Mouse (Mus musculus) adrenal gland, postnatal 25 days (tissue): ENCODE results near the gene P3h2. TPM values are rescaled to one million over a fixed set of nuclear protein-coding genes. Genes with fewer than 3 reads are reported as not detected.

Experiments used
- DNase-seq: peaks from one replicate; pipeline ENCODE4 v3.0.0; 2021; ENCODE audit warnings: mixed read lengths
- long read RNA-seq: library from polyadenylated mRNA; stranded (forward); transcript quantifications from one replicate; pipeline ENCODE4 v2.0.0, GENCODE M21; 2021
- total RNA-seq: library from RNA; stranded (reverse); gene quantifications from 2 replicates; pipeline ENCODE4 v1.2.3, GENCODE M21; 2021

P3h2 gene
- total RNA-seq, result 8.4 and 11.4 TPM in 2 replicates
- long read RNA-seq, partial matches to known transcripts, result 0 of 1 reads
- long read RNA-seq, other reads (novel, unspliced or antisense), result 0 of 1 reads

GRCm38 (mm10) chr16:26105115-26105974 lies at the start of gene P3h2:
Gene P3h2, minus strand, starts transcription at chr16:26105784.
- peak; percentile 75 for DNase-seq

GRCm38 (mm10) chr16:26152258-26152657 lies 46.7 kb upstream of the P3h2 start:
- no peak for DNase-seq

GRCm38 (mm10) chr16:26150943-26151342 lies 45.4 kb upstream of the P3h2 start:
- DNase-seq, result no peak

- DNase-seq, result no peak
Observed at GRCm38 (mm10) chr16:26146853-26147252, 41.3 kb upstream of the P3h2 start.

- no peak for DNase-seq
Observed at GRCm38 (mm10) chr16:26131126-26131525, 25.5 kb upstream of the P3h2 start.

GRCm38 (mm10) chr16:26106618-26107017 lies 1.0 kb upstream of the P3h2 start:
- no peak for DNase-seq

GRCm38 (mm10) chr16:26106041-26106617 lies 545 bp upstream of the P3h2 start:
- no peak for DNase-seq

GRCm38 (mm10) chr16:26104274-26104673 lies 1.3 kb downstream of the P3h2 start:
- no peak for DNase-seq

GRCm38 (mm10) chr16:26102856-26103255 lies 2.7 kb downstream of the P3h2 start:
- no peak for DNase-seq

- DNase-seq, result no peak
Observed at GRCm38 (mm10) chr16:26100167-26100566, 5.4 kb downstream of the P3h2 start.

- DNase-seq, result no peak
Observed at GRCm38 (mm10) chr16:26095696-26096284, 9.8 kb downstream of the P3h2 start.

- no peak for DNase-seq
Observed at GRCm38 (mm10) chr16:26093888-26094287, 11.7 kb downstream of the P3h2 start.

GRCm38 (mm10) chr16:26088976-26089375 lies 16.6 kb downstream of the P3h2 start:
- no peak for DNase-seq

GRCm38 (mm10) chr16:26088240-26088639 lies 17.3 kb downstream of the P3h2 start:
- DNase-seq, result no peak

GRCm38 (mm10) chr16:26086955-26087354 lies 18.6 kb downstream of the P3h2 start:
- DNase-seq, result no peak

GRCm38 (mm10) chr16:26085160-26085559 lies 20.4 kb downstream of the P3h2 start:
- DNase-seq, result no peak

- peak; percentile 48 for DNase-seq
Observed at GRCm38 (mm10) chr16:26082831-26083230, 22.8 kb downstream of the P3h2 start.

GRCm38 (mm10) chr16:26082391-26082790 lies 23.2 kb downstream of the P3h2 start:
- no peak for DNase-seq

- no peak for DNase-seq
Observed at GRCm38 (mm10) chr16:26078923-26079351, 26.6 kb downstream of the P3h2 start.

GRCm38 (mm10) chr16:26078100-26078422 lies 27.5 kb downstream of the P3h2 start:
- DNase-seq, result no peak

GRCm38 (mm10) chr16:26077246-26078099 lies 28.1 kb downstream of the P3h2 start:
- DNase-seq, result no peak

GRCm38 (mm10) chr16:26075063-26075462 lies 30.5 kb downstream of the P3h2 start:
- DNase-seq, result no peak
